Mouse (Mus musculus) neural tube, embryonic 11.5 days (tissue): Measurements from ENCODE around the gene Hes2. TPM values are rescaled to one million over a fixed set of nuclear protein-coding genes. Genes with fewer than 3 reads are reported as not detected.

Experiments
- ATAC-seq: fragments of 200-750 bp; cut with Nextera tagmentation; 2 replicates; pipeline ENCODE4 v1.8.0; 2017; ENCODE audit warnings: moderate number of reproducible peaks, mild to moderate bottlenecking, moderate TSS enrichment, moderate library complexity; ENCODE audit not compliant: insufficient read depth, low FRiP score, low TSS enrichment
- DNase-seq: peaks from one replicate; pipeline ENCODE4 v3.0.0-alpha.2; 2015; ENCODE audit warnings: low spot score
- H3K27ac ChIP-seq: fragments of 300-500 bp; sonication (generic); 2 replicates; pipeline ENCODE4 v1.5.1; 2014; ENCODE audit warnings: low read depth, mild to moderate bottlenecking, low read length
- H3K27me3 ChIP-seq: fragments of 300-500 bp; sonication (generic); 2 replicates; pipeline ENCODE4 v1.6.1; 2014; ENCODE audit warnings: mild to moderate bottlenecking, low read length, mixed read lengths; ENCODE audit not compliant: control insufficient read depth, insufficient read depth
- H3K36me3 ChIP-seq: fragments of 300-500 bp; sonication (generic); 2 replicates; pipeline ENCODE4 v1.6.1; 2014; ENCODE audit warnings: mild to moderate bottlenecking, low read length, moderate library complexity, mixed read lengths; ENCODE audit not compliant: control insufficient read depth, insufficient read depth
- H3K4me1 ChIP-seq: fragments of 300-500 bp; sonication (generic); 2 replicates; pipeline ENCODE4 v1.6.1; 2014; ENCODE audit warnings: low read length, mixed read lengths; ENCODE audit not compliant: control insufficient read depth, insufficient read depth
- H3K4me2 ChIP-seq: fragments of 300-500 bp; sonication (generic); 2 replicates; pipeline ENCODE4 v1.6.1; 2014; ENCODE audit warnings: low read depth, mild to moderate bottlenecking, moderate library complexity
- H3K4me3 ChIP-seq: fragments of 300-500 bp; sonication (generic); 2 replicates; pipeline ENCODE4 v1.5.1; 2014; ENCODE audit warnings: low read depth, low read length
- H3K9ac ChIP-seq: fragments of 300-500 bp; sonication (generic); 2 replicates; pipeline ENCODE4 v1.6.1; 2014; ENCODE audit warnings: mild to moderate bottlenecking, low read length
- H3K9me3 ChIP-seq: fragments of 300-500 bp; sonication (generic); 2 replicates; pipeline ENCODE4 v1.6.1; 2016; ENCODE audit warnings: low read length; ENCODE audit not compliant: control insufficient read depth
- WGBS: fragments of 180-500 bp; shearing (Covaris S2); extraction: QIAGEN DNeasy Blood & Tissue Kit; methylation state at CpG from one replicate; pipeline ENCODE4 v1.1.7; 2014; 5-methylcytosine and 5-hydroxymethylcytosine counted together
- polyA plus RNA-seq: library from polyadenylated mRNA; unstranded; fragments of >200 nt; fragmentation: Nextera tagmentation; extraction: Ambion mirVana; gene quantifications from 2 replicates; pipeline ENCODE4 v1.2.1, GENCODE M21; 2014

The Hes2 gene
- polyA plus RNA-seq, 1 experiment from 2014 or later: 2.9 TPM

GRCm38 (mm10) chr4:152120311-152121182 lies 38.1 kb upstream of the Hes2 start:
- peaks cover 95% of the 10 kb centered on the region for H3K27me3 ChIP-seq
- no peak for ATAC-seq
- H3K9me3 ChIP-seq: no peaks in the 10 kb centered on the region
- no peaks in the 10 kb centered on the region for H3K36me3 ChIP-seq
- 0 out of 2 replicates have a peak overlapping the region, but pooled peaks have one; percentile 0 for H3K4me2 ChIP-seq
- no peak overlapping the region for H3K27ac ChIP-seq
- H3K4me3 ChIP-seq: no peak overlapping the region
- DNase-seq: no peak
- no peak overlapping the region for H3K9ac ChIP-seq
- H3K4me1 ChIP-seq: peaks cover 16% of the 10 kb centered on the region
- WGBS: under 1% methylated on average over 31 of the region's 31 CpGs

GRCm38 (mm10) chr4:152121183-152121505 lies 37.5 kb upstream of the Hes2 start:
- Histone ChIP-seq H3K36me3 (no peaks in the 10 kb centered on the region), H3K4me1 (peaks cover 15% of the 10 kb centered on the region), H3K27me3 (peaks cover 96% of the 10 kb centered on the region), H3K4me3 (no peak overlapping the region), H3K27ac (no peak overlapping the region), H3K9me3 (no peaks in the 10 kb centered on the region), H3K9ac (no peak overlapping the region), H3K4me2 (0 out of 2 replicates have a peak overlapping the region, but pooled peaks have one; percentile 0)
- ATAC-seq (no peak), DNase-seq (peak; percentile 35)
- WGBS: 2% methylated on average over 12 of the region's 12 CpGs

- Histone ChIP-seq H3K27me3 (peaks cover 97% of the 10 kb centered on the region), H3K4me2 (no peak overlapping the region), H3K36me3 (no peaks in the 10 kb centered on the region), H3K9ac (no peak overlapping the region), H3K4me3 (no peak overlapping the region), H3K27ac (no peak overlapping the region), H3K4me1 (peaks cover 14% of the 10 kb centered on the region), H3K9me3 (no peaks in the 10 kb centered on the region)
- ATAC-seq (no peak), DNase-seq (no peak)
- WGBS: 7% methylated on average over 13 of the region's 13 CpGs
Observed at GRCm38 (mm10) chr4:152124361-152124961, 34.2 kb upstream of the Hes2 start.

GRCm38 (mm10) chr4:152125161-152126025 lies 33.3 kb upstream of the Hes2 start:
- Histone ChIP-seq H3K4me1 (peaks cover 8% of the 10 kb centered on the region), H3K36me3 (no peaks in the 10 kb centered on the region), H3K9ac (no peak overlapping the region), H3K27me3 (peaks cover 97% of the 10 kb centered on the region), H3K4me2 (peak overlapping the region; percentile 28), H3K9me3 (no peaks in the 10 kb centered on the region), H3K4me3 (peak overlapping the region; percentile 21), H3K27ac (no peak overlapping the region)
- DNase-seq (no peak), ATAC-seq (no peak)
- WGBS: 4% methylated on average over 56 of the region's 56 CpGs

- 4% methylated on average over 64 of the region's 65 CpGs for WGBS
- Histone ChIP-seq H3K4me3 (peak overlapping the region; percentile 21), H3K9ac (no peak overlapping the region), H3K4me2 (peak overlapping the region; percentile 28), H3K27me3 (peaks cover 97% of the 10 kb centered on the region), H3K9me3 (no peaks in the 10 kb centered on the region), H3K4me1 (peaks cover 12% of the 10 kb centered on the region), H3K27ac (no peak overlapping the region), H3K36me3 (no peaks in the 10 kb centered on the region)
- DNase-seq (peak; percentile 60), ATAC-seq (no peak)
Observed at GRCm38 (mm10) chr4:152126026-152126920, 32.4 kb upstream of the Hes2 start.

GRCm38 (mm10) chr4:152127884-152128283 lies 30.8 kb upstream of the Hes2 start:
- Histone ChIP-seq H3K36me3 (no peaks in the 10 kb centered on the region), H3K27me3 (peaks cover 100% of the 10 kb centered on the region), H3K9me3 (no peaks in the 10 kb centered on the region), H3K27ac (no peak overlapping the region), H3K4me1 (peaks cover 12% of the 10 kb centered on the region), H3K4me2 (no peak overlapping the region), H3K4me3 (no peak overlapping the region), H3K9ac (no peak overlapping the region)
- 73% methylated on average over 11 of the region's 11 CpGs for WGBS
- no peak for ATAC-seq
- no peak for DNase-seq

GRCm38 (mm10) chr4:152128784-152129183 lies 29.9 kb upstream of the Hes2 start:
- Histone ChIP-seq H3K4me1 (peaks cover 12% of the 10 kb centered on the region), H3K9ac (no peak overlapping the region), H3K27me3 (peaks cover 100% of the 10 kb centered on the region), H3K36me3 (no peaks in the 10 kb centered on the region), H3K4me2 (no peak overlapping the region), H3K4me3 (no peak overlapping the region), H3K9me3 (no peaks in the 10 kb centered on the region), H3K27ac (no peak overlapping the region)
- WGBS: 62% methylated on average over 5 of the region's 5 CpGs
- ATAC-seq (no peak), DNase-seq (no peak)

GRCm38 (mm10) chr4:152129395-152129930 lies 29.2 kb upstream of the Hes2 start:
- Histone ChIP-seq H3K4me2 (no peak overlapping the region), H3K27ac (no peak overlapping the region), H3K36me3 (no peaks in the 10 kb centered on the region), H3K4me3 (no peak overlapping the region), H3K9ac (no peak overlapping the region), H3K27me3 (peaks cover 100% of the 10 kb centered on the region), H3K9me3 (no peaks in the 10 kb centered on the region), H3K4me1 (peaks cover 12% of the 10 kb centered on the region)
- ATAC-seq (no peak), DNase-seq (no peak)
- 21% methylated on average over 13 of the region's 13 CpGs for WGBS
